10 mouse cellular contexts compared by ENCODE assay signal in genomic region chr14:31433126-31433525, GRCm38 (mm10). TPM values are rescaled to one million over a fixed set of nuclear protein-coding genes. Genes with fewer than 3 reads are reported as not detected.
DNase-seq lines count a peak whose midpoint lies in the region; ATAC-seq and TF ChIP-seq lines count a peak whose summit lies in the region.
"Had no signal": no experiment of that assay in that cellular context is flagged by ENCODE, and none has a peak within 500 bp of the region (broad histone marks: within the 10 kb centered on the region; RNA-seq: fewer than 3 reads in every experiment).

No protein-coding gene starts in this region.

- peak overlapping the region; percentile 92; the same call in 1 of the 2 replicates for H3K4me3 ChIP-seq in left cerebral cortex, adult 2 months
- no peak overlapping the region for H3K4me3 ChIP-seq in embryonic fibroblast, embryonic 13.5 days (ENCODE audit: insufficient read depth, low read length)
- H3K4me3 ChIP-seq in liver, embryonic 16.5 days (ENCODE audit: low read depth, low read length), result no peak overlapping the region

- 0 out of 2 replicates have a peak overlapping the region, but pooled peaks have one; percentile 17 for H3K9ac ChIP-seq in liver, embryonic 16.5 days (ENCODE audit: low read depth, low read length)

- peak; percentile 26 for DNase-seq in adrenal gland, adult 2 months
- DNase-seq in adrenal gland, postnatal 25 days, result no peak
- DNase-seq in left cerebral cortex, adult 2 months (ENCODE audit: extremely low spot score in 1 of 2, low spot score in 2 of 2), result no peak
- no peak for DNase-seq in left cerebral cortex, postnatal 10 days (ENCODE audit: extremely low spot score in 1 of 2, low spot score in 2 of 2)
- no peak for DNase-seq in ovary, postnatal 10 days (ENCODE audit: low spot score)
- no peak for DNase-seq in spleen, postnatal 4 days (ENCODE audit: low spot score in 2 of 2)
- DNase-seq: adrenal gland, adult 8-10 months; right cerebral cortex, postnatal 4 days had no signal

- H3K36me3 ChIP-seq in liver, embryonic 16.5 days (ENCODE audit: control insufficient read depth, insufficient read depth), result no peaks in the 10 kb centered on the region

- ATAC-seq in liver, embryonic 16.5 days (ENCODE audit: low read depth), result no peak

- peak overlapping the region; percentile 40; the same call in 1 of the 2 replicates for H3K27ac ChIP-seq in left cerebral cortex, adult 2 months
- H3K27ac ChIP-seq in embryonic fibroblast, embryonic 13.5 days (ENCODE audit: insufficient read depth, low read length), result peak overlapping the region; percentile 23
- peak overlapping the region; percentile 78 for H3K27ac ChIP-seq in liver, embryonic 16.5 days (ENCODE audit: low read length)

- 36% methylated on average over 5 of the region's 5 CpGs for WGBS in liver, embryonic 16.5 days (ENCODE audit: insufficient replicate concordance)

- H3K27me3 ChIP-seq in liver, embryonic 16.5 days (ENCODE audit: control insufficient read depth, insufficient read depth, low read depth, low read length), result peaks cover 14% of the 10 kb centered on the region

- intact Hi-C loops in left cerebral cortex, adult 2 months (cut with DNase I), result no loop called here
- intact Hi-C loops in left cerebral cortex, postnatal 10 days (cut with DNase I), result no loop called here

- TF ChIP-seq CTCF in left cerebral cortex, adult 2 months (IDR thresholded peaks at IDR 0.05), result no peak
- TF ChIP-seq CTCF in embryonic fibroblast, embryonic 13.5 days (IDR thresholded peaks at IDR 0.05; ENCODE audit: borderline replicate concordance, insufficient read depth, low read length), result no peak

- no peak for TF ChIP-seq POLR2A in embryonic fibroblast, embryonic 13.5 days (IDR thresholded peaks at IDR 0.05; ENCODE audit: low read depth, low read length)

- no peaks in the 10 kb centered on the region for H3K9me3 ChIP-seq in liver, embryonic 16.5 days (replicated peaks; ENCODE audit: control insufficient read depth, low read length)

- peak overlapping the region; percentile 76 for H3K4me2 ChIP-seq in liver, embryonic 16.5 days (ENCODE audit: low read depth, low read length)

- no peaks in the 10 kb centered on the region for H3K4me1 ChIP-seq in embryonic fibroblast, embryonic 13.5 days (ENCODE audit: control insufficient read depth, insufficient read depth, low read length)
- H3K4me1 ChIP-seq in liver, embryonic 16.5 days (ENCODE audit: control insufficient read depth, low read depth, low read length), result peaks cover 24% of the 10 kb centered on the region

RNA-seq across cellular contexts. Expression of gene Sh3bp5, which starts 2.8 kb away (rescaled TPM):
- total RNA-seq in adrenal gland, adult 2 months (2021), result 100 to 1,000 TPM; 111 to 164 TPM
- 21.1 and 28.5 TPM in 2 replicates for polyA plus RNA-seq in adrenal gland, adult 2 months (2012; rRNA removed)
- 112 and 134 TPM in 2 replicates for total RNA-seq in adrenal gland, postnatal 25 days (2021)
- 10 to 100 TPM; 63.5 to 65.4 TPM for total RNA-seq in left cerebral cortex, adult 2 months (2021)
- total RNA-seq in left cerebral cortex, postnatal 10 days (2021), result 10 to 100 TPM; 76.4 to 80.0 TPM
- 25.0 and 29.1 TPM in 2 replicates for polyA plus RNA-seq in embryonic fibroblast, embryonic 13.5 days (2011; ENCODE audit: insufficient read length, low read depth, missing spikeins)
- 19.3 and 22.1 TPM in 2 replicates for polyA plus RNA-seq in liver, embryonic 16.5 days (2015; fragmentation: Nextera tagmentation; extraction: Ambion mirVana)

Comparison
In these comparisons a context has a peak if more than half of its experiments do, and no peak if none do; other contexts are left out.
1. H3K27ac ChIP-seq: peak in every context shown above with its lines; median percentile 78 in liver, embryonic 16.5 days; 40 in left cerebral cortex, adult 2 months; 23 in embryonic fibroblast, embryonic 13.5 days.